In the genomic region with DNA sequence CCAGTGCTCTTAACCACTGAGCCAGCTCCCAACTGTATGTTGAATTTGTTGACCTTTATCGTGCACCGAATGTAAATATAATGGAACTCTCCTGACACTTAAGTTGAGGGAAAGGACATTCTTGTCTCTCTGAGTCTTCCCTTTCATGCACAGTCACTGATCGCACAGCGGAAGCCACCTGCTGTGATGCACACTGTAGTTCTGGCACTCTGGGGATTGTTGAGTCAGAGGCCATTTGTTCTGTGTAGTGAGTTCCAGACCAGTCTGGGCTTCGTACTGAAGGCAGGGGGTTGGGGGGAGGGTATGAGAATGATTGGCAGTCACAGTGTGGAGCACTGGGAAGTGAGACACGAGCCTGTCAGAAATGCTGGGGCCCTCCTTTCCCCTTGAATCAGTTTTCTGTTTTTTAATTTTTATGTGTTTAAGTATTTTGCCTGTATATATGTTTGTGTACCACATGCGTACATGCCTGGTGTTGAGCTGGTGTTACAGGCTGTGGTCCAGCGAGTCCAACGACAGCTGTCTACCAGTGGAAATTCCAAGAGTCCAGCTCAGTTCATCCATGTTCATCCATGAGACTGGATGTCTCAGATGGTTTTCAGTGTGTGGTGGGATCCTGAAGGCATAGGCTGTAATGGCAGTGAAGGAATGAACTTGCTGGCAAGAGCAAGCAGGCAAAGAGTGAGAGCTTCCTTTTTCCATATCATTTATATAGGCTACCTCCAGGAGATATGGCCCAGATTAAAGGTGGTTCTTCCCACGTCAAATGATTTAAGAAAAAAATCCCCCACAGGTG, we compare ENCODE assay signal across 1 mouse cellular context.
A peak's percentile ranks its signal among the peaks of the same experiment; 100 is the strongest.
TF ChIP-seq lines count a peak whose summit lies in the region.

No protein-coding gene starts in this region.

TF ChIP-seq in myocyte, 11 proteins besides CTCF, POLR2A, EP300 and RAD21 (continued from another document):
- TF ChIP-seq TCF12 (IDR thresholded peaks at IDR 0.05; ENCODE audit: insufficient read depth, poor library complexity, severe bottlenecking) (no peak), POLR2AphosphoS2 (IDR thresholded peaks at IDR 0.05; ENCODE audit: insufficient read length, low read depth) (peak; percentile 64)
TF ChIP-seq in myocyte: peak in this region for 1.
